Mouse (Mus musculus) left cerebral cortex, postnatal 25 days (tissue): ENCODE results near the gene 2510002D24Rik. TPM values are rescaled to one million over a fixed set of nuclear protein-coding genes. Genes with fewer than 3 reads are reported as not detected.
A peak's percentile ranks its signal among the peaks of the same experiment; 100 is the strongest.

Experiments
- DNase-seq, 2 experiments: peaks; one replicate each; pipeline ENCODE4 v3.0.0; 2022; ENCODE audit warnings: low spot score in 2 of 2, mixed read lengths in 1 of 2
- intact Hi-C: fragments of 180-260 bp; cut with DNase I; formaldehyde crosslinking; loops from one replicate; pipeline ENCODE4 v1.15.1; 2025
- total RNA-seq, 2 experiments: library from RNA; stranded (reverse); gene quantifications; 2 replicates each; pipeline ENCODE4 v1.2.3; 2021

Gene 2510002D24Rik
- total RNA-seq: 10 to 100 TPM; 24.4 to 24.6 TPM

- peak; percentile 96 to 97 for DNase-seq
- intact Hi-C loops: loop anchor here (2.0 kb wide), 1 partner anchor 40 kb away; the partner anchor contains the start of genes Hira and Mrpl40
These were observed at the start of gene 2510002D24Rik, which contains the start of gene Gm28539 for GRCm38 (mm10) chr16:18836468-18837208. Gene 2510002D24Rik (plus strand): TSS chr16:18836578. Gene Gm28539 (plus strand): TSS chr16:18836584.

GRCm38 (mm10) chr16:18786652-18787051 is 49.7 kb upstream of the 2510002D24Rik start:
- intact Hi-C loops: no loop called here
- DNase-seq: no peak

GRCm38 (mm10) chr16:18788627-18789406 is 47.6 kb upstream of the 2510002D24Rik start:
- intact Hi-C loops: no loop called here
- DNase-seq: no peak

DNA sequence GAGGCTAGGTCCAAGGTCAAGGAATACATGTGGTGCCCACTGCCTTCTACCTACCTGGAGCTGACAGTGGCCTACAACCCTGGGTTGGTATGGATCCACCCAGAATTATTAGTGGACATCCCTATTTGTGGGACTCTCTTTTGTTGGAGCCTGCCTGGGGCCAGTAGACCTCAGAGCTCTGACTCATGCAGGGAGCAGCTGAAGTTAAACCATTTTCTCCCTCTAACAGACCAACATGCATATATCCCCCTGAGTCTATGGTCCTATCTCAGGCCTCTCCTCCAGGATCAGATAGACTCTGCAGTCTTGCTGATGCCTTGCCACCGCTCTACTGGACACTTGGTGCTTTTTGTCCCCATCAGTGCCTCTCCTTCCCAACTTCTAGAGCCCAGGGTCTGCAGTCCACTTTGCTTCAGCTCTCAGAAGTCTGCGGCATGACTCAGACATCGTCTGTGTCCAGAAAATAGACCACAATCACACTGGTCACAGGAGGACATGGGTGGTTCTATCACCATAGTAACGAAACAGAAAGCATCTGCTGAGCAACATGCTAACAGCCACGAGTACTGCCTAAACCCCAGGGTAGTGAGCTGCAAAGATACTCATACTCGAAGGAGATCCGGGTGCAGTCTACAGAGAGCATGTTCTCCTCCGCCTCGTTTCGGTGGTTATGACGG is 41.0 kb upstream of the 2510002D24Rik start:
- peak; percentile 23 to 76 for DNase-seq
- intact Hi-C loops: loop anchor here (5.0 kb wide), 1 partner anchor 353 kb away; no protein-coding TSS in a partner anchor

DNA sequence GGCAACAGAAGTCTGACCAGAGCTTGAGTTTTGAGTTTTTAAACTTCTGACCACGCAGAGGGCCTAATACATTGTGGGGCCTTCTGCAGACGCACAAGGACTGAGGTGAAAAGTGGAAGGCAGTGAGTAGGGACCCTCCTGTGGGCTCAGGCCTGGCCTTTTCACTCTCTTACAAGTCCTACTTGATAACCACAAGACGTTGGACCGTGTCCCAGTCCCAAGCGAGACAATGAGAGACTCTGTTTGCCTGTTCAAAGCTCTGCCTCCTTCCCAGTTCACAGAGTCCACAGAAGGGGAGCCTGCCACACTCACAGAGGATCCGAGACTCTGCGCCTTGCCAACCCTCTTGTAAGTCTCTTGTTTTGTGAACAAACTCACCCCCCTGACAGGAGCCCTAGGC is 39.7 kb upstream of the 2510002D24Rik start:
- DNase-seq: no peak
- intact Hi-C loops: loop anchor here (5.0 kb wide), 1 partner anchor 354 kb away; no protein-coding TSS in a partner anchor

DNA sequence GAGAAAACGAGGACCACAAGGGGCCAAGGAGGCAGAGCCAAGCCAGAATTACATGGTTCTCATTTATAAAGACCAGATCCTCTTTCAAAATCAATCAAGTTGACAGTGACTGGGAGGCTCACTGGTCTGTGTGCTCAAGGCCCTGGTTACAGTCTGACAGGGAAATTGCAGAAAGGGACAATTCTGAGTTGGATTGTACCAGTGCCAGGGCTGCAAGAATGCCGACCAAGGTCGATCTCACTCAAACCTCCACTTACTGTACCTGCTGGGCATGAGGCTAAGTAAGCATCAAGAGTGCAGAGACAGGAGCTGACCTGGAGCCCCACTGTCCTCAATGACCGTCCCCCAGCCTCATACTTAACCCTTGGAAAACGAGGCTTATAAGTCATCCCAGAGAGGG is 38.2 kb upstream of the 2510002D24Rik start:
- no peak for DNase-seq
- intact Hi-C loops: loop anchor here (1.0 to 5.0 kb wide), 3 partner anchors 102 to 356 kb away; partner anchors contain the start of gene Gm49601

DNA sequence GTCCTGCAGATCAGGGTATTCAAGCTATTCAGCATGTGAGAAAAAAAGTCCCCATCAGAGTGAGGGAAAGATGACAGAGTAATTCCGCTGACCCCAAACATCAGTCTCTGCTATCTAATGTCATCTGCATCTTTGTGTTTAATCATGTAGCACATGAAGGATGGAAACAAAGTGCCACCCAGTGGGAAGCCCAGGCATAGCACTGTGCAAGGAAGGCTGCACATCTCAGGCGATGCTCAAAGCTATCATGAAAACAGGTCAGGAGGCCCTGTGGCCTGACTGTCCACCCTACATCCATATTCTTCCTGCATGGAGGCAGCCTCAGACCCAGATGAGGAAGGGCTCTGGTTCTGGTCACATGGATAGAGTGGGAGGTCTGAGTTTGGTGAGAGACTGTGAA is 37.5 kb upstream of the 2510002D24Rik start:
- intact Hi-C loops: loop anchor here (1.0 to 5.0 kb wide), 3 partner anchors 103 to 357 kb away; partner anchors contain the start of gene Gm49601
- peak; percentile 78 to 82 for DNase-seq

DNA sequence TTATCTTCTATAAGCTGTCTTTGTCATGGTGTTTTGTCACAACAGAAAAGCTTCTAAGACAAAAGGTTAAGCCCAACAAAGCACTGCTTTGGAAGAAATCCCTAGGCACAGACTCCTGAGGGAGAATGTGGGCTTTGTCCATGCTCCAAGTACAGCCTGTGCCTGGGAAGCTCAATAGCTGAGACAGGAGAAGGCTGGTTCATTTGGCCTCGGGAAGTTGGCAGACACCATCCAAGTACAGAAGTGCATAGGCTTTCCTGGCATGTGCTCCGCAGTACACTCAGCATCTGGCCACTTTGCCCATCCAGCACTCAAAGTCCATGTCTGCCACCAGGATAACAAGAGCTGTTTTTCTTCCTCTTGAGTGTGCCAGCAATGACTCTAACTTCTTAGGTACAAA is 30.6 kb upstream of the 2510002D24Rik start:
- DNase-seq: no peak
- intact Hi-C loops: no loop called here

- no peak for DNase-seq
- intact Hi-C loops: no loop called here
These were observed 27.4 kb upstream of the 2510002D24Rik start for GRCm38 (mm10) chr16:18809001-18809400.

GRCm38 (mm10) chr16:18811032-18811431 is 25.3 kb upstream of the 2510002D24Rik start:
- no peak for DNase-seq
- intact Hi-C loops: loop anchor here (5.0 kb wide), 1 partner anchor 66 kb away; the partner anchor contains the start of genes Hira and Mrpl40

DNA sequence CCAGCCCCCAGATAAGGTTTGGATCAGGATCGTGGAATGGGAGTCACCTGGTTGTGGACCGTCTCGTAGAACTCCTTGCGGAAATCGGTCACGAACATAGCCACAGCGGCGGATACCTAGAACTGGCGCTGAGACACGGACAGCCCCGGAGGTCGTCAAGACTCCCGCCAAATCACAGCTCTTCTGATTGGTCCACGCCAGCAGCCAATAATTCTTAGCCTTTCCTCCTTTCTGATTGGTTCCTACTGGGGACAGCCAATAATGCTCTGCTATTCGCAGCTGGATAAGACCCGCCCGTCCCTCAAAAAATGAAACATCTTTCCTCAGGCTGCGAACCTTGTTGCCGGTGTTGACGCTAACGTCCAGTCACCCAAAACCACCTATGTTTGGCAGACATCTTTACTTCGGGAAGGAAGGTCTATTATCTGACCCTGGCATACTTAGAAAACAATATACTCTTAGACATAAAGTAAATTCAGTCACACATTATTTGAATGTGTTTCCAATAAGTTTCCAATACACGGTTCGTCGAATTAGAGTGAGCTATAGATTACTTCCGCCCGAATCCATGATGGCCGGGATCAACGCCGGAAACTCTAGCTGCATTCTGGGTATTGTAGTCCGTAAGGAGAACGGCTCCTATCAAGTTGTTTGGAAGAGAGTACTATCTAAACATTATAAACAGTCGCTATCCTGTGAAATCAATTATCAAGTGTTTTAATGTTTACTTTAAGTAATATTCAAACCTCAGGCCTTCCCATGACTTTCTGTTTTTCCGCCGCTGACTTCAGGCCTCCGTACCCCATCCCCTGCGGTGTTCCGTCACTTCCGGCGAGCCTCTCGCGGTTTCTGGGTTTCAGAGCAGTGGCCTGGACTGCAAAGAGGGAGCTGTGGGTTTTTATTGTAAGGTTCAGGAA is 24.7 kb upstream of the 2510002D24Rik start, which contains the start of the genes Ufd1 and Cdc45:
Ufd1 (plus strand) TSS at position 312 of the 917 bp plus-strand sequence.
Cdc45 (minus strand) TSS at position 520 of the 917 bp plus-strand sequence.
- intact Hi-C loops: loop anchor here (5.0 kb wide), 1 partner anchor 66 kb away; the partner anchor contains the start of genes Hira and Mrpl40
- DNase-seq: peak; percentile 88 to 98

GRCm38 (mm10) chr16:18812385-18812910 is 23.9 kb upstream of the 2510002D24Rik start:
- DNase-seq: no peak
- intact Hi-C loops: loop anchor here (5.0 kb wide), 1 partner anchor 65 kb away; the partner anchor contains the start of genes Hira and Mrpl40

DNA sequence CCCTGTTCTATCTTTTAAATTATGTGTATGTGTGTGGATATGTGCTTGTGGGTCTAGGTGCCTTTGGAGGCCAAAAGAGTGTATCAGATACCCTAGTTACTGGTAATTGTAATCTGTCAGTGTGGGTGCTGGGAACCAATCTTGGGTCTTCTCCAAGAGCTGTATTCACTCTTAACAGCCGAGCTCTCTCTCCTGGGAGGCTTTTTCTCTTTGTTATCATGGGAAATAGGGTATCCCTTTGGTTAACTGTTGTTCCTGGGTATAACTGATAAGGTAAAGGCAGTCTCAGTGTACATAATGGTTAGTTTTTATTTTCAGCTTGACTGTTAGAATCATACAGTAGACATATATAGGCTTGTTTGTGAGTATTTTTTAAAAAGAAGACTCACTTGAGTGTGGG is 14.0 kb upstream of the 2510002D24Rik start:
- intact Hi-C loops: no loop called here
- DNase-seq: no peak

- intact Hi-C loops: no loop called here
- peak; percentile 31 to 78 for DNase-seq
These were observed 13.5 kb upstream of the 2510002D24Rik start for GRCm38 (mm10) chr16:18822925-18823324.

DNA sequence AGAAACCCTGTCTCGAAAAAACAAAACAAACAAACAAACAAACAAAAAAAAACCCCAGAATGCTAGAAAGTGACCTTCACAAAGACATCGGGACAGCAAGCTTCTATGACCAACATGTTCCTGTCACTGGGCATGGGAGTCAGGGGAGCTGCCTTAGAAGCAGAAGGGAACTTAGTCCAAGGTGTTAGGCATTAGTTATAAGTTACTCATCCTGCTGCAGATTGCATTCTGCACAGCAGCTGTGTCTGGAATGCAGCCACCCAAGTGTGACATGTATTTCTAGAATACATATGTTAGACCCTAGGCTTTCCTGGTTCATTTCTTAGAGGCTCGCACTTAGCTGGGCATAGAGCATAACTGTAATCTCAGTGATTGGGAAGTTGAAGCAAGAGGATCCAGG is 7.7 kb upstream of the 2510002D24Rik start:
- intact Hi-C loops: no loop called here

GRCm38 (mm10) chr16:18829102-18829501 is 7.3 kb upstream of the 2510002D24Rik start:
- no peak for DNase-seq
- intact Hi-C loops: no loop called here

More for the DNA sequence above, 7.7 kb upstream of the 2510002D24Rik start:
- no peak for DNase-seq

- no peak for DNase-seq
- intact Hi-C loops: no loop called here
These were observed 2.9 kb upstream of the 2510002D24Rik start for GRCm38 (mm10) chr16:18833486-18833885.

- intact Hi-C loops: loop anchor here (2.0 kb wide), 1 partner anchor 41 kb away; the partner anchor contains the start of genes Hira and Mrpl40
These were observed 308 bp upstream of the 2510002D24Rik start for GRCm38 (mm10) chr16:18836073-18836467.

More at GRCm38 (mm10) chr16:18836073-18836467, 308 bp upstream of the 2510002D24Rik start:
- DNase-seq: no peak
